8 mouse cellular contexts compared by ENCODE assay signal in the genomic region with DNA sequence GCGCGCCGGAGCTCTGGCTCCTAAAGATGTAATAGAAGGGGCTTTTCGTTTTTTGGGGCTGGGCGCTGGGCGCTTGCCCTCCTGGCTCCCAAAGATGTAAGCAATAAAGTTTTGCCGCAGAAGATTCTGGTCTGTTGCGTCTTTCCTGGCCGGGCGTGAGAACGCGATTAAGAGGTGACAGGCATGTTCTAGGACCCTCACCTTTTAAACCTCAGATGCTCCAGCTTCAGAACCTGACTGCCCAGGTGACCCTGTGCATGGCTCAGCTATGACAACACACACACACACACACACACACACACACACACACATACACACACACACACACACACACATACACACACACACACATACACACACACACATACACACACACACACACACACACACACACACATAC.
A peak's percentile ranks its signal among the peaks of the same experiment; 100 is the strongest.
DNase-seq lines count a peak whose midpoint lies in the region; ATAC-seq and TF ChIP-seq lines count a peak whose summit lies in the region.
"Not testable (repeated sequence)": the region's sequence is repeated elsewhere in the genome, so short reads cannot be mapped to it uniquely, and the experiment has no call there.

No protein-coding gene starts in this region.

- H3K27ac ChIP-seq in bone marrow macrophage, adult 2 months (ENCODE audit: insufficient read depth, low read depth, low read length); forebrain, embryonic 12.5 days; intestine, embryonic 15.5 days; lung, embryonic 14.5 days (ENCODE audit: low read depth); testis, adult 2 months (ENCODE audit: control insufficient read depth, insufficient read depth, low read depth, low read length): not testable (repeated sequence)
- H3K27ac ChIP-seq in heart, embryonic 15.5 days = peak overlapping the region; percentile 49
- H3K27ac ChIP-seq in limb, embryonic 12.5 days = peak overlapping the region; percentile 62; the same call in 1 of the 2 replicates

- not testable (repeated sequence) for H3K9me3 ChIP-seq in forebrain, embryonic 12.5 days; heart, embryonic 15.5 days (replicated peaks); intestine, embryonic 15.5 days; limb, embryonic 12.5 days; lung, embryonic 14.5 days (ENCODE audit: low read depth, low read length)

- not testable (repeated sequence) for H3K9ac ChIP-seq in forebrain, embryonic 12.5 days; heart, embryonic 15.5 days; intestine, embryonic 15.5 days; limb, embryonic 12.5 days (replicated peaks); lung, embryonic 14.5 days

- not testable (repeated sequence) for H3K27me3 ChIP-seq in forebrain, embryonic 12.5 days; heart, embryonic 15.5 days; intestine, embryonic 15.5 days (replicated peaks); limb, embryonic 12.5 days; lung, embryonic 14.5 days (ENCODE audit: insufficient read depth, low read length); testis, adult 2 months (ENCODE audit: control insufficient read depth, insufficient read depth, low read length)

- not testable (repeated sequence) for TF ChIP-seq POLR2A in bone marrow macrophage, adult 2 months (IDR thresholded peaks at IDR 0.05; ENCODE audit: borderline replicate concordance, low read depth, low read length); testis, adult 2 months (IDR thresholded peaks at IDR 0.05; ENCODE audit: control insufficient read depth, low read depth, low read length)

- H3K4me2 ChIP-seq in forebrain, embryonic 12.5 days = peak overlapping the region; percentile 49
- peak overlapping the region; percentile 54 for H3K4me2 ChIP-seq in heart, embryonic 15.5 days
- peak overlapping the region; percentile 41; the same call in 1 of the 2 replicates for H3K4me2 ChIP-seq in intestine, embryonic 15.5 days (replicated peaks)
- H3K4me2 ChIP-seq in limb, embryonic 12.5 days = peak overlapping the region; percentile 51
- peak overlapping the region; percentile 47; the same call in 1 of the 2 replicates for H3K4me2 ChIP-seq in lung, embryonic 14.5 days

- TF ChIP-seq CTCF in bone marrow macrophage, adult 2 months (IDR thresholded peaks at IDR 0.05; ENCODE audit: low read depth, low read length); lung, embryonic 14.5 days (IDR thresholded peaks at IDR 0.05; ENCODE audit: low read depth); testis, adult 2 months (IDR thresholded peaks at IDR 0.05; ENCODE audit: control insufficient read depth, insufficient read depth, insufficient replicate concordance, low read depth, low read length): not testable (repeated sequence)

- H3K36me3 ChIP-seq in forebrain, embryonic 12.5 days (replicated peaks); heart, embryonic 15.5 days; intestine, embryonic 15.5 days; limb, embryonic 12.5 days; lung, embryonic 14.5 days (ENCODE audit: insufficient read depth); testis, adult 2 months (ENCODE audit: control insufficient read depth, insufficient read depth, low read length): not testable (repeated sequence)

- peak overlapping the region; percentile 35 for H3K4me3 ChIP-seq in bone marrow macrophage, adult 2 months (ENCODE audit: insufficient read depth, low read length)
- H3K4me3 ChIP-seq in forebrain, embryonic 12.5 days (replicated peaks) = peak overlapping the region; percentile 24
- H3K4me3 ChIP-seq in heart, embryonic 15.5 days = peak overlapping the region; percentile 36
- H3K4me3 ChIP-seq in intestine, embryonic 15.5 days (replicated peaks) = 0 out of 2 replicates have a peak overlapping the region, but pooled peaks have one; percentile 16
- peak overlapping the region; percentile 33 for H3K4me3 ChIP-seq in limb, embryonic 12.5 days (replicated peaks)
- peak overlapping the region; percentile 12; the same call in 1 of the 2 replicates for H3K4me3 ChIP-seq in lung, embryonic 14.5 days (ENCODE audit: low read depth, low read length)
- peak overlapping the region; percentile 9; the same call in 1 of the 2 replicates for H3K4me3 ChIP-seq in testis, adult 2 months (ENCODE audit: control insufficient read depth, low read depth, low read length)

- 36% methylated on average over 12 of the region's 12 CpGs for WGBS in forebrain, embryonic 12.5 days
- 24% methylated on average over 12 of the region's 12 CpGs for WGBS in heart, embryonic 15.5 days
- 30% methylated on average over 12 of the region's 12 CpGs for WGBS in intestine, embryonic 15.5 days
- WGBS in limb, embryonic 12.5 days = 28% methylated on average over 12 of the region's 12 CpGs
- 29% methylated on average over 12 of the region's 12 CpGs for WGBS in lung, embryonic 14.5 days

- not testable (repeated sequence) for DNase-seq in lung, embryonic 14.5 days
- peak; percentile 71 for DNase-seq in naive thymus-derived CD4-positive, alpha-beta T cell, adult 2 months (ENCODE audit: low read depth)

- ATAC-seq in forebrain, embryonic 12.5 days (ENCODE audit: low FRiP score); heart, embryonic 15.5 days (replicated peaks; ENCODE audit: insufficient number of reproducible peaks, insufficient read depth, low FRiP score, low read depth); intestine, embryonic 15.5 days; limb, embryonic 12.5 days (ENCODE audit: insufficient number of reproducible peaks, insufficient read depth, low FRiP score, low TSS enrichment, low read depth); lung, embryonic 14.5 days (ENCODE audit: insufficient read depth): not testable (repeated sequence)

- not testable (repeated sequence) for H3K4me1 ChIP-seq in bone marrow macrophage, adult 2 months (ENCODE audit: control insufficient read depth, insufficient read depth, low read length); lung, embryonic 14.5 days (ENCODE audit: insufficient read depth); testis, adult 2 months (ENCODE audit: control insufficient read depth, insufficient read depth, low read length)
- H3K4me1 ChIP-seq in forebrain, embryonic 12.5 days = peaks cover 51% of the 10 kb centered on the region
- peaks cover 12% of the 10 kb centered on the region for H3K4me1 ChIP-seq in heart, embryonic 15.5 days (replicated peaks)
- 0 out of 2 replicates have a peak, but pooled peaks cover 12% of the 10 kb centered on the region for H3K4me1 ChIP-seq in intestine, embryonic 15.5 days (replicated peaks)
- peaks cover 68% of the 10 kb centered on the region for H3K4me1 ChIP-seq in limb, embryonic 12.5 days (replicated peaks)
